Mouse (Mus musculus): Measurements from ENCODE around the gene Acaa1a. TPM values are rescaled to one million over a fixed set of nuclear protein-coding genes. Genes with fewer than 3 reads are reported as not detected.

Acaa1a gene
- total RNA-seq, 2 experiments from 2014 or later = 68.1 to 76.4 TPM

DNA sequence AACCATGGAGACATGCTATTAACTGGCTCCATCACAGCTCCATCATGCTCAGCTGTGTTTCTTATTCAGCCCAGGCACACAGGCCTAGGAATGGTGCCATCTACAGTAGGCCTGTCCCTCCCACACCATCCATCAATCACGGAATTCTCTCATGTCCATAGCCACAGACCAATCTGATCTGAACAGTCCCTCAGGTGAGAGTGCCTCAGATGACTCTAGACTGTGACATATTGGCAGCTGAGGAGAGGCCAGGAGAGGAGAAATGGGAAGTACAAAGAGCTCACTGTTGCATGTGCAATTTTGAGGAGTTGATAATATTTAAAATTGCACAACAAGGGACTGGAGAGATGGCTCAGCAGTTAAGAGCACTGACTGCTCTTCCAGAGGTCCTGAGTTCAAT is 55.3 kb downstream of the Acaa1a start:
- no peak for DNase-seq

Other genes starting within 250 kb of the Acaa1a start
- gene Plcd1, start 246.2 kb upstream of the Acaa1a start, total RNA-seq (2021) = 1 to 10 TPM; 8.3 to 8.4 TPM
- gene Dlec1, start 237.2 kb upstream of the Acaa1a start, total RNA-seq (2021) = 1 to 10 TPM; 4.3 to 4.4 TPM
- 1 to 10 TPM; 1.2 to 1.7 TPM for gene Acaa1b, start 182.6 kb upstream of the Acaa1a start, total RNA-seq (2021)
- not detected for gene Gm47289, start 180.5 kb upstream of the Acaa1a start, total RNA-seq (2021)
- under 1 TPM; 0.20 to 0.23 TPM for gene Slc22a13, start 130.6 kb upstream of the Acaa1a start, total RNA-seq (2021)
- 10 to 100 TPM; 28.2 to 31.1 TPM for gene Oxsr1, start 17.2 kb upstream of the Acaa1a start, total RNA-seq (2021)
- 1 to 10 TPM; 5.8 to 8.5 TPM for gene Myd88, start 1.7 kb downstream of the Acaa1a start, total RNA-seq (2021)
- 1 to 10 TPM; 4.2 to 5.0 TPM for gene Xylb, start 17.7 kb downstream of the Acaa1a start, total RNA-seq (2021)
- not detected for gene Slc22a14, start 25.9 kb downstream of the Acaa1a start, total RNA-seq (2021)
- gene Acvr2b, start 62.4 kb downstream of the Acaa1a start, total RNA-seq (2021) = 10 to 100 TPM; 13.8 to 14.7 TPM
- gene Exog, start 105.3 kb downstream of the Acaa1a start, total RNA-seq (2021) = 10 to 100 TPM; 20.0 to 21.1 TPM
- gene Scn5a, start 239.3 kb downstream of the Acaa1a start, total RNA-seq (2021) = 1 to 10 TPM in 1 of 2 experiments, under 1 TPM in 1; 0.91 to 1.2 TPM